In genomic region chr9:104062430-104063243, GRCm38 (mm10) we compare ENCODE assay signal across 8 mouse cellular contexts. TPM values are rescaled to one million over a fixed set of nuclear protein-coding genes. Genes with fewer than 3 reads are reported as not detected.
DNase-seq lines count a peak whose midpoint lies in the region; ATAC-seq lines count a peak whose summit lies in the region.

TSS of gene Uba5 (minus strand) at chr9:104063134.

- peaks cover 18% of the 10 kb centered on the region for H3K36me3 ChIP-seq in erythroblast, embryonic 14.5 days (ENCODE audit: control insufficient read depth)
- peaks cover 17% of the 10 kb centered on the region for H3K36me3 ChIP-seq in heart, embryonic 16.5 days (ENCODE audit: control insufficient read depth, insufficient read depth)
- peaks cover 10% of the 10 kb centered on the region for H3K36me3 ChIP-seq in lung, embryonic 16.5 days (ENCODE audit: control insufficient read depth, insufficient read depth, low read length)

- H3K9ac ChIP-seq in heart, embryonic 16.5 days (ENCODE audit: low read length), result peak within 1 kb of the TSS; percentile 97
- H3K9ac ChIP-seq in lung, embryonic 16.5 days (ENCODE audit: low read length), result peak within 1 kb of the TSS; percentile 91

- H3K4me2 ChIP-seq in heart, embryonic 16.5 days (ENCODE audit: low read depth, low read length), result peak within 1 kb of the TSS; percentile 96
- H3K4me2 ChIP-seq in lung, embryonic 16.5 days (ENCODE audit: low read depth, low read length), result peak within 1 kb of the TSS; percentile 88

- peak within 1 kb of the TSS; percentile 88 for H3K27ac ChIP-seq in heart, embryonic 16.5 days (ENCODE audit: low read length)
- peak within 1 kb of the TSS; percentile 71 for H3K27ac ChIP-seq in lung, embryonic 16.5 days (ENCODE audit: low read length)

- peak; percentile 74 for ATAC-seq in heart, embryonic 16.5 days (replicated peaks; ENCODE audit: extremely low read depth, insufficient read depth, low FRiP score)
- peak; percentile 73 for ATAC-seq in lung, embryonic 16.5 days (ENCODE audit: low read depth)

- WGBS in heart, embryonic 16.5 days, result under 1% methylated on average over 54 of the region's 59 CpGs
- under 1% methylated on average over 54 of the region's 59 CpGs for WGBS in lung, embryonic 16.5 days

- H3K4me3 ChIP-seq in erythroblast, embryonic 14.5 days (replicated peaks), result peak within 1 kb of the TSS; percentile 90
- peak within 1 kb of the TSS; percentile 100 for H3K4me3 ChIP-seq in heart, embryonic 16.5 days (ENCODE audit: low read length)
- H3K4me3 ChIP-seq in lung, embryonic 16.5 days (ENCODE audit: low read length), result peak within 1 kb of the TSS; percentile 99

- DNase-seq in 416B (ENCODE audit: low read depth), result peak; percentile 5
- peak in 1 of 2 experiments; percentile 72 for DNase-seq in adrenal gland, adult 18-20 months (ENCODE audit: low spot score in 2 of 2)
- DNase-seq in layer of hippocampus, adult 18-20 months (ENCODE audit: low spot score in 2 of 2), result peak in 1 of 2 experiments; percentile 60
- peak; percentile 80 for DNase-seq in right cerebral cortex, adult 18-20 months
- peak; percentile 78 for DNase-seq in urinary bladder, postnatal 14 days (ENCODE audit: low spot score)

- H3K27me3 ChIP-seq in erythroblast, embryonic 14.5 days (ENCODE audit: control insufficient read depth), result no peaks in the 10 kb centered on the region
- no peaks in the 10 kb centered on the region for H3K27me3 ChIP-seq in heart, embryonic 16.5 days (ENCODE audit: control insufficient read depth, insufficient read depth, low read length)
- no peaks in the 10 kb centered on the region for H3K27me3 ChIP-seq in lung, embryonic 16.5 days (ENCODE audit: control insufficient read depth, insufficient read depth, low read depth, low read length)

- H3K9me3 ChIP-seq in erythroblast, embryonic 14.5 days (ENCODE audit: control insufficient read depth, low read length), result no peaks in the 10 kb centered on the region
- H3K9me3 ChIP-seq in heart, embryonic 16.5 days (replicated peaks; ENCODE audit: control insufficient read depth, low read length), result no peaks in the 10 kb centered on the region
- H3K9me3 ChIP-seq in lung, embryonic 16.5 days (ENCODE audit: control insufficient read depth, low read length), result no peaks in the 10 kb centered on the region

- H3K4me1 ChIP-seq in erythroblast, embryonic 14.5 days (ENCODE audit: control insufficient read depth), result peaks cover 26% of the 10 kb centered on the region
- H3K4me1 ChIP-seq in heart, embryonic 16.5 days (ENCODE audit: control insufficient read depth, insufficient read depth, low read length), result peaks cover 16% of the 10 kb centered on the region
- H3K4me1 ChIP-seq in lung, embryonic 16.5 days (replicated peaks; ENCODE audit: control insufficient read depth, insufficient read depth, low read length), result peaks cover 14% of the 10 kb centered on the region

RNA-seq across cellular contexts. Expression of gene Uba5, which starts in this region (rescaled TPM):
- total RNA-seq in adrenal gland, adult 18-20 months (2021), result 10 to 100 TPM; 37.3 to 47.4 TPM
- 0.18 and 0.24 TPM in 2 replicates for polyA plus RNA-seq in erythroblast, embryonic 14.5 days (2012)
- polyA plus RNA-seq in heart, embryonic 16.5 days (2015; fragmentation: Nextera tagmentation; extraction: Ambion mirVana), result 36.1 and 38.7 TPM in 2 replicates
- total RNA-seq in layer of hippocampus, adult 18-20 months (2021), result 10 to 100 TPM; 39.8 to 40.0 TPM
- polyA plus RNA-seq in lung, embryonic 16.5 days (2015; fragmentation: Nextera tagmentation; extraction: Ambion mirVana), result 41.5 and 43.9 TPM in 2 replicates

Comparison
In these comparisons a context has a peak if more than half of its experiments do, and no peak if none do; other contexts are left out.
1. RNA of gene Uba5 (polyA plus RNA-seq): 41.5 to 43.9 TPM in lung, embryonic 16.5 days and 36.1 to 38.7 TPM in heart, embryonic 16.5 days; 0.18 to 0.24 TPM in erythroblast, embryonic 14.5 days; every median in the first group is over 10 times any median in the second.
2. Peak in every context shown above with its lines, with median percentiles within 50 percentile points of each other: H3K4me3 ChIP-seq.